Mouse (Mus musculus) neural tube, embryonic 13.5 days (tissue): Measurements from ENCODE around the gene E030018B13Rik. TPM values are rescaled to one million over a fixed set of nuclear protein-coding genes. Genes with fewer than 3 reads are reported as not detected.

Experiments
- ATAC-seq: fragments of 200-750 bp; cut with Nextera tagmentation; 2 replicates; pipeline ENCODE4 v1.8.0; 2017; ENCODE audit warnings: low read depth, mild to moderate bottlenecking, moderate TSS enrichment, moderate library complexity
- H3K27ac ChIP-seq: fragments of 300-500 bp; sonication (generic); replicated peaks from 2 replicates; pipeline ENCODE4 v1.5.1; 2015; ENCODE audit warnings: moderate library complexity, mild to moderate bottlenecking, inconsistent platforms
- H3K27me3 ChIP-seq: fragments of 300-500 bp; sonication (generic); 2 replicates; pipeline ENCODE4 v1.6.1; 2015; ENCODE audit warnings: mild to moderate bottlenecking, inconsistent platforms
- H3K36me3 ChIP-seq: fragments of 300-500 bp; sonication (generic); 2 replicates; pipeline ENCODE4 v1.6.1; 2015; ENCODE audit warnings: mild to moderate bottlenecking, inconsistent platforms
- H3K4me1 ChIP-seq: fragments of 300-500 bp; sonication (generic); replicated peaks from 2 replicates; pipeline ENCODE4 v1.6.1; 2015; ENCODE audit warnings: inconsistent platforms
- H3K4me2 ChIP-seq: fragments of 300-500 bp; sonication (generic); 2 replicates; pipeline ENCODE4 v1.6.1; 2015; ENCODE audit warnings: inconsistent platforms, mild to moderate bottlenecking, moderate library complexity
- H3K4me3 ChIP-seq: fragments of 300-500 bp; sonication (generic); 2 replicates; pipeline ENCODE4 v1.5.1; 2015; ENCODE audit warnings: mild to moderate bottlenecking, inconsistent platforms
- H3K9ac ChIP-seq: fragments of 300-500 bp; sonication (generic); 2 replicates; pipeline ENCODE4 v1.6.1; 2015; ENCODE audit warnings: moderate library complexity, mild to moderate bottlenecking, inconsistent platforms
- H3K9me3 ChIP-seq: fragments of 300-500 bp; sonication (generic); 2 replicates; pipeline ENCODE4 v1.6.1; 2016; ENCODE audit warnings: inconsistent platforms
- WGBS: fragments of 180-500 bp; shearing (Covaris S2); methylation state at CpG from one replicate; pipeline ENCODE4 v1.1.7; 2015; 5-methylcytosine and 5-hydroxymethylcytosine counted together
- polyA plus RNA-seq: library from polyadenylated mRNA; unstranded; fragments of >200 nt; fragmentation: Nextera tagmentation; extraction: Ambion mirVana; gene quantifications from 2 replicates; pipeline ENCODE4 v1.2.1, GENCODE M21; 2015

The E030018B13Rik gene
- polyA plus RNA-seq, 1 experiment from 2014 or later: 0.20 TPM

DNA sequence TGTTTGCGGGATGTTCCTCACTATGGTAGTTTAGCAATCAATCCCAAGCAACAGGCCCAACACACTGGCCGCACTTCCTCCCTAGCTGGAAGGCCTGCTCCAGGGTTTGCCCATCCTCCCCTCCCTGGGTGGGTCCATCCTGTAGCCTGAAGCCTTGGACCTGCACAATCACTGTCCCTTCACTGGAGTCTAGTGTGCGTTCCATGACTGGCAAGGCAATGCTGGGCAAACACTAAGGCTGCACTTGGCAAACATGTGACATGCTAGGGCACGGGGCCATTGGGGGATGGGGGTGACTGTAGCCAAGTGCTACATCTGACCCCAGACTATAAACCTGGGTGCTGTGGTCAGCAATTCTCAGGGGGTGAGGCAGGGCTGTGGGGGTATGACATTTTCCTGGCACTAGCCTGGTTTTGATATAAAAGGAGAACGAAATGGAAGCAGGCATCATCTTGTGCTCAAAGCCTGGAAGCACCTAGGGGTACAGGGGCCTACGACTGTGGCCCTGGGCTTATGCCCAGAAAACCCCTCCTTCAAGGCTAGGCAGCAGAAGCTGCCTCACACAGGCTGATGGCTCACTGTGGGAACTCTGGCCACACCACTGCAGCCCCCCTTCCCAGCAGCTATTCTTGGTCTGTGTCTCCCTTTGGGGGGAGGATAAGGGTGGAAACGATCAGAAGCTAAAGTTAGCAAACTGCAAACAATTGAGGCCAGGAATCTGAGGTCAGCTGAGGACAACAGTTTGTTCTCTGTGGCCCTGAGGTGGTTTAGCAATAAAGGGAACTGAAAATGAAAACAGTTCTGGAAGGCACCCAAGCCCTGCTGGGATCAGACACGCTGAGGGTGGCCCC, 5.0 kb upstream of the E030018B13Rik start:
- no peaks in the 10 kb centered on the region for H3K27me3 ChIP-seq
- WGBS: 52% methylated on average over 8 of the region's 8 CpGs
- H3K4me3 ChIP-seq: no peak overlapping the region
- H3K9ac ChIP-seq: no peak overlapping the region
- H3K27ac ChIP-seq: peak overlapping the region; percentile 67
- no peaks in the 10 kb centered on the region for H3K36me3 ChIP-seq
- H3K4me2 ChIP-seq: no peak overlapping the region
- peaks cover 69% of the 10 kb centered on the region for H3K4me1 ChIP-seq
- H3K9me3 ChIP-seq: no peaks in the 10 kb centered on the region
- ATAC-seq: 0 out of 2 replicates have a peak, but pooled peaks have one; percentile 24

- no peak overlapping the region for H3K9ac ChIP-seq
- H3K4me2 ChIP-seq: no peak overlapping the region
- H3K4me3 ChIP-seq: no peak overlapping the region
- 0 out of 2 replicates have a peak, but pooled peaks cover 1% of the 10 kb centered on the region for H3K36me3 ChIP-seq
- peaks cover 69% of the 10 kb centered on the region for H3K4me1 ChIP-seq
- WGBS: 22% methylated on average over 7 of the region's 7 CpGs
- H3K27ac ChIP-seq: peak overlapping the region; percentile 67
- no peaks in the 10 kb centered on the region for H3K27me3 ChIP-seq
- peak; percentile 29; the same call in 1 of the 2 replicates for ATAC-seq
- H3K9me3 ChIP-seq: no peaks in the 10 kb centered on the region
Measured at GRCm38 (mm10) chr7:63912234-63912810, 4.3 kb upstream of the E030018B13Rik start.

- Histone ChIP-seq H3K9ac (no peak overlapping the region), H3K27ac (peak overlapping the region; percentile 67; the same call in 1 of the 2 replicates), H3K4me2 (no peak overlapping the region), H3K27me3 (no peaks in the 10 kb centered on the region), H3K4me3 (no peak overlapping the region), H3K9me3 (no peaks in the 10 kb centered on the region), H3K4me1 (peaks cover 68% of the 10 kb centered on the region), H3K36me3 (0 out of 2 replicates have a peak, but pooled peaks cover 3% of the 10 kb centered on the region)
- 25% methylated on average over 12 of the region's 12 CpGs for WGBS
- ATAC-seq: no peak
Measured at GRCm38 (mm10) chr7:63912924-63913723, 3.5 kb upstream of the E030018B13Rik start.

DNA sequence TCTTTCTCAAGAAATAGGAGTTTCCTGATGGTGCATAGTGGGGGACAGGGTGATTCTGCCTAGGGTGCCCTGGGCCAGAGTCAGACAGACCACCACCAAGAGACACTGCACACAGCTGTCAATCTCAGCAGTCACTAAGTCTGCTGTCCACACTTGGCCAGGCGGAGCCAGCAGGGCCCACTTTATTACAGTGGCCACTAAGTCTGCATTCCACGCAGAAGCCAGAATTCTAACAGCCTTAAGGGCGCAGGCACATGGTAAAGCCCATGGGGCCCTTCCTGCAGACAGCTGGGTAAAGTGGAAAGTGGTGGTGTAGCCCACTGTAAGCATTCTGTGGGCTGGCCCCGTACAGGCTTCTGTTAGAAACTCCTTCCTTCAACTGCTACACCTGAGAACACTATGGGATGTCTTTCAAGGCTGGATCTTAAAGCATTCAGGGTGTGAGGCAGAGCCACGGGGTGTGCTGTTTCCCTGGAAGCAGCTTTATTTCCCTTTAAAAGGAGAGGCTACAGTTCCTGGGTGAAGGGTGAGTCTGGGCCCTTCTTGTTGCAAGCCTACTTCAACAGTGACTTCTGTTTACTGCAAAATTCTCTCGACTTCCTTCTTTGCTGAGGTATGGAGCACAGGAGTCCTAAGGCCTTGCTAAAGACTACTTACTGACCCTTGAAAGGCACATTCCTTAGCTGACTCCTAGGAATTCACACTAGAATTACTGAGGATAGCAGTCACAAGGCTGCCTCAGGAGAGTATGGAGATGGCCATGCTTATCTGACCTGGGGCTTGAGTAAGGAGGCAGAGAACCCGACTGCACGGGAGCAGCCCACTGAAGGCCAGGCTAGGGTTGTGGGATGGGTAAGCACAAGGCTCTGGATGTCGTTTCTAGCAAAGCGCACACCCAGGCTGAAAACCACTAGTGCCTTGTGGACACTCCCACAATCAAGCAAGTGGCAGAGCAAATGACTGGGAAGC, 2.6 kb upstream of the E030018B13Rik start:
- H3K4me2 ChIP-seq: no peak overlapping the region
- H3K4me1 ChIP-seq: peaks cover 66% of the 10 kb centered on the region
- H3K36me3 ChIP-seq: 0 out of 2 replicates have a peak, but pooled peaks cover 3% of the 10 kb centered on the region
- 46% methylated on average over 10 of the region's 10 CpGs for WGBS
- no peak overlapping the region for H3K9ac ChIP-seq
- no peak for ATAC-seq
- 0 out of 2 replicates have a peak overlapping the region, but pooled peaks have one; percentile 23 for H3K27ac ChIP-seq
- no peaks in the 10 kb centered on the region for H3K9me3 ChIP-seq
- no peak overlapping the region for H3K4me3 ChIP-seq
- no peaks in the 10 kb centered on the region for H3K27me3 ChIP-seq

DNA sequence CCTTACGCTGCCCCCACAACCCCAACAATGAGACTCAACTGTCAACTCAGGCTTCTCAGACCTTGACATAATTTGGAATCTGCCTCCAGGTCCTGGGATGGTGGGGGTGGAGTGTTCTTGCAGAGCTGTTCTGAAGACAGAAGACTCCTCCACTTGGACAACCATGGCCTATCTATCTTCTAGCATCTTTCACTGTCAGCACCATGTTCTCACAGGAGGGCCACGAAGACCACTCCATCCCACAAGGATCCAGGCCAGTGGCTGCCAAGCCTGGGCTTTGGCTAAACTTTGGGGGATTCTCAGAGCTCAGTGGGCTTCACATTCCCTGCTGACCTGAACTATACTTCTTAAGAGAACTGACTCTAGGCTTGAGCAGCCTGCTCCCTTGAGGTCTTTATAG, 1.8 kb upstream of the E030018B13Rik start:
- no peak for ATAC-seq
- Histone ChIP-seq H3K4me2 (no peak overlapping the region), H3K4me1 (peaks cover 70% of the 10 kb centered on the region), H3K9me3 (no peaks in the 10 kb centered on the region), H3K36me3 (0 out of 2 replicates have a peak, but pooled peaks cover 3% of the 10 kb centered on the region), H3K27me3 (no peaks in the 10 kb centered on the region), H3K4me3 (no peak overlapping the region), H3K27ac (no peak overlapping the region), H3K9ac (no peak overlapping the region)
- 100% methylated on average over 2 of the region's 2 CpGs for WGBS

DNA sequence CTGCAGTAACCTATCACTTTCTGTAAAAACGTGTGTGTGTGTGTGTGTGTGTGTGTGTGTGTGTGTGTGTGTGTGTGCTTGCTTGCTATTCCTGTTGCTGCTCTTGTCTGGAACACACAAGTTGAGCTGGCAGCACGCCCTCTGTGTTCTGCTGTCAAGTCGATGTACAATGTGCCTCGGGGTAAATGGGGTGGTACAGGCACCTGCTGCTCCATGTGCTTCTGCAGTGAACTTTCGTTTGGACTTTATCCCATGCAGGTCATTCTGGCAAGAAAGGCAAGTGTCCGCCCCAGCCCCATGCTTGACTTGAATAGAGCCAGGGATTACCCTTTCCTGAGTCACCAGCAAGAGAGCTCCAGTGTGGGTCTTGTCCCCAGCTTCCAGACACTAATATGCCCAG, 1.0 kb downstream of the E030018B13Rik start:
- Histone ChIP-seq H3K27ac (no peak overlapping the region), H3K4me3 (no peak overlapping the region), H3K4me2 (no peak overlapping the region), H3K9ac (no peak overlapping the region), H3K9me3 (no peaks in the 10 kb centered on the region), H3K36me3 (0 out of 2 replicates have a peak, but pooled peaks cover 6% of the 10 kb centered on the region), H3K27me3 (no peaks in the 10 kb centered on the region), H3K4me1 (peaks cover 50% of the 10 kb centered on the region)
- 75% methylated on average over 6 of the region's 6 CpGs for WGBS
- no peak for ATAC-seq

DNA sequence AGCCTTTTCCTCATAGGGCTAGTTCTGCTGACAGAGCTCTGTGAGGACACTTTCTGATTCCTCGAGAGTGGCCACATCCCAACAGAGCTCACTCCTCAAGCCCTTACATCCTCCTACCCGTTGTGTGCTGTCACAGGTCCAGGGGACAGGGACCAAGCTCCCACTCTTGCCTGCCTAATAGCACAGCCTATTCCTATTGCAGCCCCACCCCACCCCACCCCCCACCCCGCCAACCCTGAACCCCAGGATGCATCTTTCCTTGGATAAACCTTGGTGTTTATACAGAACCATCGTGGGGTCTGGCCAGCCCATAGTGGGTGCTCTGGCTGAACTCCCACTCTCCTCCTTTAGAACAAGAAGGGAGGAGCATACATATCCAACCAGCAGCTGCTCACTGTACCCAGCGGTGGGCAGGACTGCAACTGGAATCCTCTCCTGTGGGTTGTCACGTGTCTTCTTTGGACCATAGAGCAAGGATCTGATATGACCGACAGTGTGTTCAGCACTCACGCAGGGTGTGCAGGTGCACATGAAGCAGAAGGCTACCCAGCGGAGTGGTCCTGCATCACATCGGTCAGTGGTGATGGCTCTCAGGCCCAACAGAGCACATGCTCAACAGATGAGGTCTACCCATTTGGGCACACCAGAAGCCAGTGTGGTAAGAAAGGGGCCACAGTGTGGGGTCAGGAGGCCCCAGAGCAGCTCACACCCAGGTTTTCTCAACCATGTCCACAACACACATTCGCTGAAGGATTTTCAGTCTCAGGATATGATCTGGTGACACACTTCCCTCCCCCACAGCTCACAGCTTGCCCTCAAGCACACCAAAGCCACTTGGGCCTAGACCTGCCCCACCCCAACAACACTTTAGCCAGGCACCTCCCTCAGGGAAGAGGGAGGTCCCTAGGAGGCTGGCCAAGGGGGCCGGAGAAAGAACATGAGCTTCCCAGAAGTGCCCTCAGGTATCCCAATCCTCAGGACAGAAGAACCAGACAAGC, 2.4 kb downstream of the E030018B13Rik start:
- no peaks in the 10 kb centered on the region for H3K27me3 ChIP-seq
- H3K27ac ChIP-seq: no peak overlapping the region
- H3K4me1 ChIP-seq: peaks cover 47% of the 10 kb centered on the region
- WGBS: 82% methylated on average over 12 of the region's 12 CpGs
- no peak overlapping the region for H3K9ac ChIP-seq
- no peaks in the 10 kb centered on the region for H3K9me3 ChIP-seq
- no peak for ATAC-seq
- no peak overlapping the region for H3K4me3 ChIP-seq
- no peak overlapping the region for H3K4me2 ChIP-seq
- 0 out of 2 replicates have a peak, but pooled peaks cover 6% of the 10 kb centered on the region for H3K36me3 ChIP-seq

GRCm38 (mm10) chr7:63921909-63922562, 5.4 kb downstream of the E030018B13Rik start:
- WGBS: 84% methylated on average over 8 of the region's 8 CpGs
- Histone ChIP-seq H3K4me1 (peaks cover 66% of the 10 kb centered on the region), H3K9me3 (no peaks in the 10 kb centered on the region), H3K4me2 (no peak overlapping the region), H3K36me3 (0 out of 2 replicates have a peak, but pooled peaks cover 6% of the 10 kb centered on the region), H3K27me3 (no peaks in the 10 kb centered on the region), H3K4me3 (no peak overlapping the region), H3K9ac (no peak overlapping the region), H3K27ac (no peak overlapping the region)
- ATAC-seq: no peak

DNA sequence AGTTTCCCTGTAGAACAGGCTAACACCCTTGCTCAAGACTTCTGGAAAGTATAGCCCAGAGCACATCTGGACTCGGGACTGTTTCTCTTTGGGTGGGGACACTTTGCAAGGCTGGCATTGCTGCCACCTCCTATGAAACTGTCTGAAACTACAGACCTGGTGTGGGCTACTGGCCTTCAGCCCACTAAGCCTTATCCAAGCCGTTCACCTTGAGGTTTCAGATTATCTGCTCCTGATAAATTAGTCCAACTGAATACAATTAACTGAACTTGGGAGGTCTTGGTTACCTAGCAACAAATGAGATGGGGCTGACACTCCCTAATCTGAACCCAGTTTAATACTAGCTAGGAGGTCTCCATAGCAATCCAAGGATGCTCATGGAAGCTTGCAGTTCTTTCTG, 5.9 kb downstream of the E030018B13Rik start:
- H3K9me3 ChIP-seq: no peaks in the 10 kb centered on the region
- H3K36me3 ChIP-seq: 0 out of 2 replicates have a peak, but pooled peaks cover 3% of the 10 kb centered on the region
- ATAC-seq: no peak
- H3K27me3 ChIP-seq: no peaks in the 10 kb centered on the region
- H3K9ac ChIP-seq: no peak overlapping the region
- no peak overlapping the region for H3K27ac ChIP-seq
- no peak overlapping the region for H3K4me2 ChIP-seq
- H3K4me1 ChIP-seq: peaks cover 66% of the 10 kb centered on the region
- 59% methylated on average over 2 of the region's 2 CpGs for WGBS
- no peak overlapping the region for H3K4me3 ChIP-seq

GRCm38 (mm10) chr7:63922975-63923374, 6.3 kb downstream of the E030018B13Rik start:
- no peak for ATAC-seq
- H3K27me3 ChIP-seq: no peaks in the 10 kb centered on the region
- no peak overlapping the region for H3K27ac ChIP-seq
- H3K4me2 ChIP-seq: no peak overlapping the region
- no peak overlapping the region for H3K9ac ChIP-seq
- no peak overlapping the region for H3K4me3 ChIP-seq
- peaks cover 62% of the 10 kb centered on the region for H3K4me1 ChIP-seq
- WGBS: 83% methylated on average over 1 of the region's 1 CpGs
- 0 out of 2 replicates have a peak, but pooled peaks cover 3% of the 10 kb centered on the region for H3K36me3 ChIP-seq
- H3K9me3 ChIP-seq: no peaks in the 10 kb centered on the region
